21 mouse cellular contexts compared by ENCODE assay signal in genomic region chr17:28524831-28525430, GRCm38 (mm10). TPM values are rescaled to one million over a fixed set of nuclear protein-coding genes. Genes with fewer than 3 reads are reported as not detected.
DNase-seq lines count a peak whose midpoint lies in the region; TF ChIP-seq lines count a peak whose summit lies in the region.
"Had no signal": no experiment of that assay in that cellular context is flagged by ENCODE, and none has a peak within 500 bp of the region (broad histone marks: within the 10 kb centered on the region; RNA-seq: fewer than 3 reads in every experiment).

No protein-coding gene starts in this region.

- no peak for TF ChIP-seq POLR2A in spleen, adult 2 months (IDR thresholded peaks at IDR 0.05; ENCODE audit: low read depth, low read length)

- peak; percentile 60 for TF ChIP-seq CTCF in layer of hippocampus, adult 2 months (conservative IDR thresholded peaks at IDR 0.05)
- no peak for TF ChIP-seq CTCF in spleen, adult 2 months (IDR thresholded peaks at IDR 0.05; ENCODE audit: extremely low read depth, insufficient read depth, insufficient read length, insufficient replicate concordance)

- H3K27me3 ChIP-seq in spleen, adult 2 months (ENCODE audit: control insufficient read depth, insufficient read depth, low read length) = no peaks in the 10 kb centered on the region
- H3K27me3 ChIP-seq: forebrain, embryonic 15.5 days; stomach, embryonic 15.5 days had no signal

- 26% methylated on average over 4 of the region's 4 CpGs for WGBS in spleen, adult 2 months

- DNase-seq in gastrocnemius, postnatal 25 days = peak; percentile 26
- no peak for DNase-seq in gastrocnemius, postnatal 4 days (ENCODE audit: low spot score in 2 of 2)
- DNase-seq in layer of hippocampus, adult 2 months (ENCODE audit: low spot score in 2 of 2) = no peak
- DNase-seq in layer of hippocampus, adult 9-11 months = no peak
- DNase-seq in spleen, adult 2 months (ENCODE audit: low read depth in 1 of 2, low spot score in 2 of 2) = no peak
- no peak for DNase-seq in spleen, postnatal 14 days (ENCODE audit: low spot score in 2 of 2)
- DNase-seq in induced T-regulatory cell, adult 2 months (ENCODE audit: low read depth) = peak; percentile 43
- no peak for DNase-seq in retina, postnatal 1 day
- DNase-seq: kidney, postnatal 14 days; left cerebral cortex, postnatal 4 days; right cerebral cortex, postnatal 14 days had no signal

- H3K4me3 ChIP-seq in layer of hippocampus, adult 2 months = no peak overlapping the region
- H3K4me3 ChIP-seq in spleen, adult 2 months (ENCODE audit: extremely low read depth, insufficient read depth, insufficient read length) = no peak overlapping the region; the same call in 1 of the 2 replicates
- H3K4me3 ChIP-seq: forebrain, embryonic 15.5 days; heart, embryonic 13.5 days; hindbrain, embryonic 12.5 days; midbrain, embryonic 10.5 days; myocyte had no signal

- H3K27ac ChIP-seq in layer of hippocampus, adult 2 months = no peak overlapping the region
- peak overlapping the region; percentile 98 for H3K27ac ChIP-seq in spleen, adult 2 months (ENCODE audit: insufficient read depth, low read length)
- H3K27ac ChIP-seq: forebrain, embryonic 15.5 days; heart, embryonic 13.5 days; hindbrain, embryonic 12.5 days; midbrain, embryonic 10.5 days; stomach, embryonic 15.5 days had no signal

- no peaks in the 10 kb centered on the region for H3K36me3 ChIP-seq in spleen, adult 2 months (ENCODE audit: control insufficient read depth, insufficient read depth, low read length)
- H3K36me3 ChIP-seq: forebrain, embryonic 15.5 days; heart, embryonic 13.5 days; hindbrain, embryonic 12.5 days; midbrain, embryonic 10.5 days; stomach, embryonic 15.5 days had no signal

- H3K4me1 ChIP-seq in spleen, adult 2 months (ENCODE audit: control insufficient read depth, insufficient read depth, insufficient read length) = peaks cover 23% of the 10 kb centered on the region; the same call in 1 of the 2 replicates

RNA-seq across cellular contexts. Expression of gene Armc12, which starts 5.7 kb away (rescaled TPM):
- total RNA-seq in gastrocnemius, postnatal 25 days (2021) = not detected
- not detected for total RNA-seq in gastrocnemius, postnatal 4 days (2021)
- total RNA-seq in layer of hippocampus, adult 2 months (2021) = not detected
- polyA plus RNA-seq in spleen, adult 2 months (2012; rRNA removed) = 0.25 and 0.32 TPM in 2 replicates
- total RNA-seq: gastrocnemius, adult 8-10 months; layer of hippocampus, postnatal 14 days; left cerebral cortex, postnatal 4 days had no signal
- polyA plus RNA-seq: forebrain, embryonic 15.5 days; heart, embryonic 13.5 days; hindbrain, embryonic 12.5 days; lung, embryonic 16.5 days; midbrain, embryonic 10.5 days; myocyte; stomach, embryonic 15.5 days had no signal

RNA-seq across cellular contexts. Expression of gene Fkbp5, which starts 7.6 kb away (rescaled TPM):
- total RNA-seq in gastrocnemius, postnatal 25 days (2021) = 10 to 100 TPM; 61.0 to 63.6 TPM
- total RNA-seq in gastrocnemius, postnatal 4 days (2021) = 10 to 100 TPM; 11.5 to 12.0 TPM
- 10 to 100 TPM; 80.8 to 90.5 TPM for total RNA-seq in layer of hippocampus, adult 2 months (2021)
- 26.1 and 29.7 TPM in 2 replicates for polyA plus RNA-seq in spleen, adult 2 months (2012; rRNA removed)

RNA-seq across cellular contexts. Expression of gene Clpsl2, which starts 24.3 kb away (rescaled TPM):
- total RNA-seq in gastrocnemius, postnatal 25 days (2021) = not detected
- not detected for total RNA-seq in gastrocnemius, postnatal 4 days (2021)
- total RNA-seq in layer of hippocampus, adult 2 months (2021) = not detected
- polyA plus RNA-seq in spleen, adult 2 months (2012; rRNA removed) = not detected in 2 replicates
- total RNA-seq: gastrocnemius, adult 8-10 months; layer of hippocampus, postnatal 14 days; left cerebral cortex, postnatal 4 days had no signal
- polyA plus RNA-seq: forebrain, embryonic 15.5 days; heart, embryonic 13.5 days; hindbrain, embryonic 12.5 days; lung, embryonic 16.5 days; midbrain, embryonic 10.5 days; myocyte; stomach, embryonic 15.5 days had no signal

RNA-seq across cellular contexts. Expression of gene Clps, which starts 35.6 kb away (rescaled TPM):
- not detected for total RNA-seq in gastrocnemius, postnatal 25 days (2021)
- not detected for total RNA-seq in gastrocnemius, postnatal 4 days (2021)
- not detected for total RNA-seq in layer of hippocampus, adult 2 months (2021)
- 8,275 and 8,966 TPM in 2 replicates for polyA plus RNA-seq in spleen, adult 2 months (2012; rRNA removed)
- total RNA-seq: gastrocnemius, adult 8-10 months; layer of hippocampus, postnatal 14 days; left cerebral cortex, postnatal 4 days had no signal
- polyA plus RNA-seq: brain, embryonic 14.5 days; forebrain, embryonic 15.5 days; hindbrain, embryonic 12.5 days; midbrain, embryonic 10.5 days; myocyte had no signal

RNA-seq across cellular contexts. Expression of gene Lhfpl5, which starts 50.5 kb away (rescaled TPM):
- total RNA-seq in gastrocnemius, postnatal 25 days (2021) = not detected
- total RNA-seq in gastrocnemius, postnatal 4 days (2021) = not detected
- 1 to 10 TPM; 3.7 to 5.4 TPM for total RNA-seq in layer of hippocampus, adult 2 months (2021)
- polyA plus RNA-seq in spleen, adult 2 months (2012; rRNA removed) = not detected in 2 replicates
- total RNA-seq: gastrocnemius, adult 8-10 months had no signal

Comparison
In these comparisons a context has a peak if more than half of its experiments do, and no peak if none do; other contexts are left out.
1. DNase-seq: peak in gastrocnemius, postnatal 25 days (single experiment) and induced T-regulatory cell, adult 2 months (single experiment); none in gastrocnemius, postnatal 4 days (0 of 2), layer of hippocampus, adult 2 months (0 of 2), layer of hippocampus, adult 9-11 months (single experiment), spleen, adult 2 months (0 of 2), spleen, postnatal 14 days (0 of 2) and retina, postnatal 1 day (single experiment).
2. RNA of gene Fkbp5, which starts 7.6 kb away (total RNA-seq): 80.8 to 90.5 TPM in layer of hippocampus, adult 2 months and 61.0 to 63.6 TPM in gastrocnemius, postnatal 25 days; 11.5 to 12.0 TPM in gastrocnemius, postnatal 4 days; every median in the first group is over 4 times any median in the second.